Mouse (Mus musculus) lung, embryonic 14.5 days (tissue): ENCODE data around the gene Umad1. TPM values are rescaled to one million over a fixed set of nuclear protein-coding genes. Genes with fewer than 3 reads are reported as not detected.
A peak's percentile ranks its signal among the peaks of the same experiment; 100 is the strongest.

Source experiments
- ATAC-seq: fragments of 200-750 bp; cut with Nextera tagmentation; 2 replicates; pipeline ENCODE4 v1.8.0; 2017; ENCODE audit warnings: mild to moderate bottlenecking, moderate TSS enrichment, moderate library complexity; ENCODE audit not compliant: insufficient read depth
- DNase-seq: peaks from one replicate; pipeline ENCODE4 v3.0.0-alpha.2; 2015
- H3K27ac ChIP-seq: fragments of 300-500 bp; sonication (generic); 2 replicates; pipeline ENCODE4 v1.5.1; 2014; ENCODE audit warnings: low read depth, mild to moderate bottlenecking, moderate library complexity
- H3K27me3 ChIP-seq: fragments of 300-500 bp; sonication (generic); 2 replicates; pipeline ENCODE4 v1.6.1; 2014; ENCODE audit warnings: low read length, control low read depth; ENCODE audit not compliant: insufficient read depth
- H3K36me3 ChIP-seq: fragments of 300-500 bp; sonication (generic); 2 replicates; pipeline ENCODE4 v1.6.1; 2014; ENCODE audit warnings: control low read depth; ENCODE audit not compliant: insufficient read depth
- H3K4me1 ChIP-seq: fragments of 300-500 bp; sonication (generic); 2 replicates; pipeline ENCODE4 v1.6.1; 2014; ENCODE audit warnings: antibody characterized with exemption, control low read depth; ENCODE audit not compliant: insufficient read depth
- H3K4me2 ChIP-seq: fragments of 300-500 bp; sonication (generic); 2 replicates; pipeline ENCODE4 v1.6.1; 2014; ENCODE audit warnings: mild to moderate bottlenecking
- H3K4me3 ChIP-seq: fragments of 300-500 bp; sonication (generic); 2 replicates; pipeline ENCODE4 v1.5.1; 2014; ENCODE audit warnings: low read depth, low read length
- H3K9ac ChIP-seq: fragments of 300-500 bp; sonication (generic); 2 replicates; pipeline ENCODE4 v1.6.1; 2014
- H3K9me3 ChIP-seq: fragments of 300-500 bp; sonication (generic); 2 replicates; pipeline ENCODE4 v1.6.1; 2016; ENCODE audit warnings: low read depth, low read length, control low read depth
- CTCF ChIP-seq: IDR thresholded peaks from 2 replicates; pipeline ENCODE4 v1.5.1; 2016; ENCODE audit warnings: antibody characterized with exemption, low read depth
- WGBS: fragments of 180-500 bp; shearing (Covaris S2); extraction: QIAGEN DNeasy Blood & Tissue Kit; methylation state at CpG from one replicate; pipeline ENCODE4 v1.1.7; 2014; 5-methylcytosine and 5-hydroxymethylcytosine counted together
- polyA plus RNA-seq: library from polyadenylated mRNA; unstranded; fragments of >200 nt; fragmentation: Nextera tagmentation; extraction: Ambion mirVana; gene quantifications from 2 replicates; pipeline ENCODE4 v1.2.1, GENCODE M21; 2014

The Umad1 gene
- polyA plus RNA-seq, 1 experiment from 2014 or later, result 21.1 TPM

- no peak overlapping the region for H3K4me3 ChIP-seq
- H3K9ac ChIP-seq, result no peak overlapping the region
- H3K4me2 ChIP-seq, result no peak overlapping the region
- TF ChIP-seq CTCF, result no peak
- no peaks in the 10 kb centered on the region for H3K36me3 ChIP-seq
- H3K27ac ChIP-seq, result no peak overlapping the region
- DNase-seq, result no peak
- no peaks in the 10 kb centered on the region for H3K9me3 ChIP-seq
- no peaks in the 10 kb centered on the region for H3K27me3 ChIP-seq
- no peak for ATAC-seq
- H3K4me1 ChIP-seq, result no peaks in the 10 kb centered on the region
- 68% methylated on average over 2 of the region's 2 CpGs for WGBS
Observed at GRCm38 (mm10) chr6:8368198-8368864, 109.2 kb downstream of the Umad1 start.

DNA sequence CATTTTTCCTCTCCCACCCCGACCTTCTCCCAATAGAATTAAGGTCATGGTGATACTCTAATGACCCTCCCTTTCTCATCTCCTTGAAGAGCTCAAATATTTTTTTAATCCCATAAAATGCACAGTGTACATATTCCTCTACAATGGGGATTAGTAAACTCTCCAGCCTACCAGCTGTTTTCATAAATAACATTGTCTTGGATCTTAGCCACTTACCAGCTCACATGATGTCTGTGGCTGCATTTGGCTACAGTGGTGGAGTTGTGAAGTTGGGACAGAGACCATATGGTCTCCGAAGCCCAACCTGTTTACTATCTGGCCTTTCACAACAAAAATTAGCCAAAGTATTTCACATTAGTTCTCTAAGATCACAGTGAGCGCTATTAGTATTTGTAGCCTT lies 111.5 kb downstream of the Umad1 start:
- H3K27me3 ChIP-seq, result no peaks in the 10 kb centered on the region
- no peaks in the 10 kb centered on the region for H3K4me1 ChIP-seq
- H3K36me3 ChIP-seq, result no peaks in the 10 kb centered on the region
- no peak overlapping the region for H3K4me3 ChIP-seq
- 62% methylated on average over 3 of the region's 3 CpGs for WGBS
- no peaks in the 10 kb centered on the region for H3K9me3 ChIP-seq
- no peak overlapping the region for H3K9ac ChIP-seq
- ATAC-seq, result peak; percentile 93; the same call in 1 of the 2 replicates
- H3K4me2 ChIP-seq, result no peak overlapping the region
- TF ChIP-seq CTCF, result no peak
- DNase-seq, result peak; percentile 81
- no peak overlapping the region for H3K27ac ChIP-seq

DNA sequence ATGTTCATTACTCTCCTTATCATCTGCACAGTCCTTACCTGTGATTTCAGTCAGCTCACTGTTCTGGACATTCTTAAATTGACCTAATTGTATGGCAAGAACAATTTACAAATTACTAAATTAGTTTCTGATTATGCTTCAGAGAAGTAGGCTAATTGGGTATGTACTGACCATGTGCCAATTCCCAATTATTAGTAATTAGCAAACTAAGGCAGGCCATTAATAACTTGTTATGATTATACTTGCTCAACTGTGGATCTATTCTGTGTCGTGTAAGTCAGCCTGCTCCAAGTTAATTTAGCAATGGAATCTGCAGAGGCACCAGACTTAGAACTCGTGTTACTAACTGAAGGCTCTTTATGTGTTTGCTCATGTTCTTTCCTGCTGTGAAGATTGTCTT lies 114.0 kb downstream of the Umad1 start:
- no peak for TF ChIP-seq CTCF
- H3K4me2 ChIP-seq, result no peak overlapping the region
- H3K36me3 ChIP-seq, result no peaks in the 10 kb centered on the region
- no peak overlapping the region for H3K27ac ChIP-seq
- no peak overlapping the region for H3K4me3 ChIP-seq
- H3K27me3 ChIP-seq, result no peaks in the 10 kb centered on the region
- WGBS, result 51% methylated on average over 2 of the region's 2 CpGs
- ATAC-seq, result no peak
- DNase-seq, result no peak
- H3K9me3 ChIP-seq, result no peaks in the 10 kb centered on the region
- no peak overlapping the region for H3K9ac ChIP-seq
- H3K4me1 ChIP-seq, result no peaks in the 10 kb centered on the region

DNA sequence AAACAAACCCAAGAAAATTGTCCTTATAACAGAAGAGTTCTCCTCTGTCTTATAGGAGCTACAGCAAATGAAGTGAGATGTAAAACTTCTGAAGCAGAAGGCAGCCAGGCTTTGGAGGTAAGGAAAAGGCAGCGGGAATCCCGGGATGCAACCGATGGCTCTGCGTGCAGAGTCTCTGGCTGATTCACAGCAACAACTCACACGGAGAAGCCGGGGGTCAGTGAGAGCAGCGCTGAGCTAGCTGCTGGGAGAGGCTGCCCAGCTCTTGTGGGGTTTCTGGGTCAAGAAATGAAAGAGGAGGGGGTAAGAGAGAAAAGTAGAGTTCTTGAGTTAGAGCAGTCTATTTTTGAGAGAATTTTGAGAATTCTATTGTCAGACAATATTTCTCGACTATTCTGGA lies 114.8 kb downstream of the Umad1 start:
- H3K4me1 ChIP-seq, result no peaks in the 10 kb centered on the region
- TF ChIP-seq CTCF, result no peak
- H3K36me3 ChIP-seq, result no peaks in the 10 kb centered on the region
- WGBS, result 39% methylated on average over 8 of the region's 8 CpGs
- peak; percentile 43 for DNase-seq
- no peak overlapping the region for H3K4me2 ChIP-seq
- H3K27me3 ChIP-seq, result no peaks in the 10 kb centered on the region
- no peak overlapping the region for H3K27ac ChIP-seq
- H3K4me3 ChIP-seq, result no peak overlapping the region
- no peak for ATAC-seq
- H3K9me3 ChIP-seq, result no peaks in the 10 kb centered on the region
- H3K9ac ChIP-seq, result no peak overlapping the region

GRCm38 (mm10) chr6:8374290-8374689 lies 115.2 kb downstream of the Umad1 start:
- Histone ChIP-seq H3K4me3 (no peak overlapping the region), H3K27me3 (no peaks in the 10 kb centered on the region), H3K9me3 (no peaks in the 10 kb centered on the region), H3K36me3 (no peaks in the 10 kb centered on the region), H3K4me1 (no peaks in the 10 kb centered on the region), H3K27ac (no peak overlapping the region), H3K4me2 (no peak overlapping the region), H3K9ac (no peak overlapping the region)
- WGBS, result 62% methylated on average over 6 of the region's 6 CpGs
- DNase-seq (no peak), ATAC-seq (no peak)
- no peak for TF ChIP-seq CTCF

DNA sequence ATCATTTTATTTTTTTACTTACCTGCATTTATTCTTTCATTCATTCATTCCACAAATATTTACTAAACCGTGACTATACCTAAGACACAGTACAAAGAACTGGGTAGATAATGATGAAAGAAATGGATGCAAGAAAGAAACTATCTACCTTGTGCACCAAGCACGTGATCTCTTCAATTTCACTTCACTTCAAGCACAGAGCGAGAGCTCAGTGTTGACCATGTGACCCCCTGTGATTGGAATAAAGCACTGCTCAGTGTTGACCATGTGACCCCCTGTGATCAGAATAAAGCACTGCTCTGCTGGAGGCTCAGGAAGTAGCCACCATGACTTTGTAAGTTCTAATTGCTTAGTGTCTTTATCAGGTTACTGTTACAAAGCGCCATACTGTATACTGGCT lies 115.6 kb downstream of the Umad1 start:
- H3K4me3 ChIP-seq, result no peak overlapping the region
- DNase-seq (no peak), ATAC-seq (no peak)
- no peak overlapping the region for H3K4me2 ChIP-seq
- H3K4me1 ChIP-seq, result no peaks in the 10 kb centered on the region
- 77% methylated on average over 4 of the region's 4 CpGs for WGBS
- no peak overlapping the region for H3K9ac ChIP-seq
- H3K27ac ChIP-seq, result no peak overlapping the region
- H3K9me3 ChIP-seq, result no peaks in the 10 kb centered on the region
- H3K36me3 ChIP-seq, result no peaks in the 10 kb centered on the region
- H3K27me3 ChIP-seq, result no peaks in the 10 kb centered on the region
- no peak for TF ChIP-seq CTCF

GRCm38 (mm10) chr6:8376351-8376750 lies 117.3 kb downstream of the Umad1 start:
- Histone ChIP-seq H3K9me3 (no peaks in the 10 kb centered on the region), H3K4me1 (no peaks in the 10 kb centered on the region), H3K4me2 (no peak overlapping the region), H3K4me3 (no peak overlapping the region), H3K27ac (no peak overlapping the region), H3K36me3 (no peaks in the 10 kb centered on the region), H3K9ac (no peak overlapping the region), H3K27me3 (no peaks in the 10 kb centered on the region)
- no peak for ATAC-seq
- no peak for DNase-seq
- TF ChIP-seq CTCF, result no peak
- 88% methylated on average over 5 of the region's 5 CpGs for WGBS
